10 mouse cellular contexts compared by ENCODE assay signal in genomic region chr1:169674116-169674515, GRCm38 (mm10). TPM values are rescaled to one million over a fixed set of nuclear protein-coding genes. Genes with fewer than 3 reads are reported as not detected.
DNase-seq lines count a peak whose midpoint lies in the region; ATAC-seq and TF ChIP-seq lines count a peak whose summit lies in the region.
"Had no signal": no experiment of that assay in that cellular context is flagged by ENCODE, and none has a peak within 500 bp of the region (broad histone marks: within the 10 kb centered on the region; RNA-seq: fewer than 3 reads in every experiment).

No protein-coding gene starts in this region.

- no peak overlapping the region for H3K4me2 ChIP-seq in midbrain, embryonic 11.5 days
- H3K4me2 ChIP-seq: neural tube, embryonic 12.5 days had no signal

- peak; percentile 30 for DNase-seq in heart, adult 11 months
- DNase-seq in heart, postnatal 36 days = no peak
- no peak for DNase-seq in midbrain, embryonic 11.5 days (ENCODE audit: low spot score, missing footprints)
- no peak for DNase-seq in midbrain, embryonic 10.5 days (ENCODE audit: low spot score)
- peak; percentile 42 for DNase-seq in retina, embryonic 14.5 days (ENCODE audit: low spot score)
- DNase-seq in heart, postnatal 10 days = no peak
- DNase-seq in layer of hippocampus, adult 9-10 months (ENCODE audit: low spot score) = no peak
- DNase-seq: thymus, postnatal 36 days had no signal

- no peaks in the 10 kb centered on the region for H3K36me3 ChIP-seq in midbrain, embryonic 11.5 days (ENCODE audit: control insufficient read depth, insufficient read depth, low read length)
- H3K36me3 ChIP-seq in midbrain, embryonic 10.5 days = no peaks in the 10 kb centered on the region
- H3K36me3 ChIP-seq: neural tube, embryonic 12.5 days had no signal

- no peak overlapping the region for H3K9ac ChIP-seq in midbrain, embryonic 11.5 days (ENCODE audit: low read length)
- H3K9ac ChIP-seq: neural tube, embryonic 12.5 days had no signal

- no peaks in the 10 kb centered on the region for H3K4me1 ChIP-seq in midbrain, embryonic 11.5 days (ENCODE audit: control insufficient read depth, insufficient read depth, low read length)
- H3K4me1 ChIP-seq in midbrain, embryonic 10.5 days = peaks cover 9% of the 10 kb centered on the region
- no peaks in the 10 kb centered on the region; the same call in 1 of the 2 replicates for H3K4me1 ChIP-seq in cortical plate, adult 2 months (ENCODE audit: control insufficient read depth, insufficient read depth, low read length)
- H3K4me1 ChIP-seq: neural tube, embryonic 12.5 days had no signal

- no peaks in the 10 kb centered on the region for H3K9me3 ChIP-seq in midbrain, embryonic 11.5 days (ENCODE audit: control insufficient read depth, low read length)
- H3K9me3 ChIP-seq in midbrain, embryonic 10.5 days (replicated peaks) = no peaks in the 10 kb centered on the region
- H3K9me3 ChIP-seq: neural tube, embryonic 12.5 days had no signal

- intact Hi-C loops in heart, postnatal 36 days (cut with DNase I) = loop anchor here (5.0 kb wide), 2 partner anchors 142 to 463 kb away; partner anchors contain the start of gene Nuf2
- intact Hi-C loops in heart, postnatal 10 days (cut with DNase I) = loop anchor here (5.0 to 10.0 kb wide), 2 partner anchors 142 to 461 kb away; partner anchors contain the start of gene Nuf2

- H3K4me3 ChIP-seq in midbrain, embryonic 11.5 days (ENCODE audit: low read depth, low read length) = no peak overlapping the region
- no peak overlapping the region for H3K4me3 ChIP-seq in midbrain, embryonic 10.5 days
- no peak overlapping the region for H3K4me3 ChIP-seq in cortical plate, adult 2 months (ENCODE audit: insufficient read depth, low read length)
- H3K4me3 ChIP-seq: neural tube, embryonic 12.5 days had no signal

- no peak for TF ChIP-seq POLR2A in cortical plate, adult 2 months (IDR thresholded peaks at IDR 0.05; ENCODE audit: extremely low read depth, insufficient read depth, low read length)

- H3K27ac ChIP-seq in midbrain, embryonic 11.5 days (ENCODE audit: low read depth, low read length) = no peak overlapping the region
- no peak overlapping the region for H3K27ac ChIP-seq in midbrain, embryonic 10.5 days (replicated peaks)
- H3K27ac ChIP-seq in cortical plate, adult 2 months (ENCODE audit: insufficient read depth, low read length) = no peak overlapping the region
- H3K27ac ChIP-seq: neural tube, embryonic 12.5 days had no signal

- peak; percentile 29; the same call in 1 of the 2 replicates for TF ChIP-seq CTCF in cortical plate, adult 2 months (IDR thresholded peaks at IDR 0.05; ENCODE audit: extremely low read depth, insufficient read depth, low read length)

- peak; percentile 65 for ATAC-seq in midbrain, embryonic 11.5 days (ENCODE audit: low FRiP score)

- no peaks in the 10 kb centered on the region for H3K27me3 ChIP-seq in midbrain, embryonic 11.5 days (ENCODE audit: control insufficient read depth, insufficient read depth, low read length)
- H3K27me3 ChIP-seq in midbrain, embryonic 10.5 days (ENCODE audit: low read depth, poor library complexity, severe bottlenecking) = no peaks in the 10 kb centered on the region
- H3K27me3 ChIP-seq: neural tube, embryonic 12.5 days had no signal

- WGBS in midbrain, embryonic 11.5 days = 46% methylated on average over 3 of the region's 3 CpGs
- WGBS in midbrain, embryonic 10.5 days = 56% methylated on average over 3 of the region's 3 CpGs

RNA-seq across cellular contexts. Expression of gene Rgs5, which starts 18.8 kb away (rescaled TPM):
- total RNA-seq in heart, postnatal 36 days (2021) = 100 to 1,000 TPM; 287 to 332 TPM
- polyA plus RNA-seq in midbrain, embryonic 11.5 days (2014; fragmentation: Nextera tagmentation; extraction: Ambion mirVana) = 2.1 and 3.8 TPM in 2 replicates
- polyA plus RNA-seq in midbrain, embryonic 10.5 days (2016; fragmentation: Nextera tagmentation; extraction: Ambion mirVana) = 0.28 and 0.81 TPM in 2 replicates
- 68.0 and 78.0 TPM in 2 replicates for polyA plus RNA-seq in cortical plate, adult 2 months (2012; rRNA removed)
- total RNA-seq in heart, postnatal 10 days (2021) = 100 to 1,000 TPM; 381 to 439 TPM

Comparison
In these comparisons a context has a peak if more than half of its experiments do, and no peak if none do; other contexts are left out.
1. DNase-seq: peak in heart, adult 11 months (single experiment) and retina, embryonic 14.5 days (single experiment); none in heart, postnatal 36 days (0 of 2), midbrain, embryonic 11.5 days (single experiment), midbrain, embryonic 10.5 days (single experiment), heart, postnatal 10 days (0 of 2) and layer of hippocampus, adult 9-10 months (single experiment).
2. RNA of gene Rgs5, which starts 18.8 kb away (polyA plus RNA-seq): 68.0 to 78.0 TPM in cortical plate, adult 2 months; 2.1 to 3.8 TPM in midbrain, embryonic 11.5 days and 0.28 to 0.81 TPM in midbrain, embryonic 10.5 days; every median in the first group is over 10 times any median in the second.